Mouse (Mus musculus): ENCODE results near the gene Ampd2.

Ampd2 gene

GRCm38 (mm10) chr3:108094146-108094545 lies 7.7 kb upstream of the Ampd2 start:
- DNase-seq = no peak

GRCm38 (mm10) chr3:108093306-108093705 lies 6.9 kb upstream of the Ampd2 start:
- DNase-seq = no peak

- DNase-seq = no peak
Measured at GRCm38 (mm10) chr3:108092536-108093115, 6.2 kb upstream of the Ampd2 start, which contains the start of gene Gnat2. TSS of gene Gnat2 (plus strand) at chr3:108092789.

GRCm38 (mm10) chr3:108092030-108092429 lies 5.6 kb upstream of the Ampd2 start:
- DNase-seq = no peak

GRCm38 (mm10) chr3:108090561-108090960 lies 4.1 kb upstream of the Ampd2 start:
- no peak for DNase-seq

- no peak for DNase-seq
Measured at GRCm38 (mm10) chr3:108089916-108090315, 3.5 kb upstream of the Ampd2 start.

- DNase-seq = no peak
Measured at GRCm38 (mm10) chr3:108088842-108089380, 2.5 kb upstream of the Ampd2 start.

- DNase-seq = no peak
Measured at GRCm38 (mm10) chr3:108087329-108087728, 878 bp upstream of the Ampd2 start.

- peak; percentile 29 to 30 for DNase-seq
Measured at GRCm38 (mm10) chr3:108085721-108086469, 556 bp downstream of the Ampd2 start.

- DNase-seq = peak; percentile 81
Measured at GRCm38 (mm10) chr3:108085281-108085720, 1.1 kb downstream of the Ampd2 start.

- DNase-seq = no peak
Measured at GRCm38 (mm10) chr3:108084767-108085270, 1.6 kb downstream of the Ampd2 start.

GRCm38 (mm10) chr3:108083904-108084407 lies 2.5 kb downstream of the Ampd2 start:
- no peak for DNase-seq

- no peak for DNase-seq
Measured at GRCm38 (mm10) chr3:108083161-108083560, 3.3 kb downstream of the Ampd2 start.

- no peak for DNase-seq
Measured at GRCm38 (mm10) chr3:108082251-108082875, 4.1 kb downstream of the Ampd2 start.

- DNase-seq = no peak
Measured at GRCm38 (mm10) chr3:108081681-108082080, 4.8 kb downstream of the Ampd2 start.

GRCm38 (mm10) chr3:108076836-108077235 lies 9.6 kb downstream of the Ampd2 start:
- no peak for DNase-seq

GRCm38 (mm10) chr3:108072983-108073569 lies 13.4 kb downstream of the Ampd2 start:
- DNase-seq = no peak

- peak; percentile 87 for DNase-seq
Measured at GRCm38 (mm10) chr3:108070295-108071293, 15.9 kb downstream of the Ampd2 start.

GRCm38 (mm10) chr3:108069231-108069870 lies 17.1 kb downstream of the Ampd2 start:
- no peak for DNase-seq

- no peak for DNase-seq
Measured at GRCm38 (mm10) chr3:108068826-108069225, 17.6 kb downstream of the Ampd2 start.

- no peak for DNase-seq
Measured at GRCm38 (mm10) chr3:108067370-108067934, 19.0 kb downstream of the Ampd2 start.

All from B cell, adult 2 months (primary cell).